Mouse (Mus musculus) hindbrain, embryonic 11.5 days (tissue): ENCODE results near the gene Tpo. TPM values are rescaled to one million over a fixed set of nuclear protein-coding genes. Genes with fewer than 3 reads are reported as not detected.
A peak's percentile ranks its signal among the peaks of the same experiment; 100 is the strongest.

Source experiments
- ATAC-seq: fragments of 200-750 bp; cut with Nextera tagmentation; 2 replicates; pipeline ENCODE4 v1.8.0; 2017; ENCODE audit warnings: mild to moderate bottlenecking, moderate TSS enrichment, moderate library complexity; ENCODE audit not compliant: low FRiP score
- DNase-seq: peaks from one replicate; pipeline ENCODE4 v3.0.0-alpha.2; 2015; ENCODE audit warnings: low spot score
- H3K27ac ChIP-seq: fragments of 300-500 bp; sonication (generic); 2 replicates; pipeline ENCODE4 v1.5.1; 2014; ENCODE audit warnings: mild to moderate bottlenecking, low read depth, low read length
- H3K27me3 ChIP-seq: fragments of 300-500 bp; sonication (generic); 2 replicates; pipeline ENCODE4 v1.6.1; 2014; ENCODE audit warnings: mild to moderate bottlenecking, low read length, moderate library complexity, mixed read lengths; ENCODE audit not compliant: control insufficient read depth, insufficient read depth
- H3K36me3 ChIP-seq: fragments of 300-500 bp; sonication (generic); 2 replicates; pipeline ENCODE4 v1.6.1; 2014; ENCODE audit warnings: mild to moderate bottlenecking, low read length, moderate library complexity, mixed read lengths; ENCODE audit not compliant: control insufficient read depth, insufficient read depth
- H3K4me1 ChIP-seq: fragments of 300-500 bp; sonication (generic); replicated peaks from 2 replicates; pipeline ENCODE4 v1.6.1; 2014; ENCODE audit warnings: low read length, mixed read lengths; ENCODE audit not compliant: control insufficient read depth, insufficient read depth
- H3K4me2 ChIP-seq: fragments of 300-500 bp; sonication (generic); replicated peaks from 2 replicates; pipeline ENCODE4 v1.6.1; 2014; ENCODE audit warnings: mild to moderate bottlenecking, low read depth, low read length
- H3K4me3 ChIP-seq: fragments of 300-500 bp; sonication (generic); 2 replicates; pipeline ENCODE4 v1.5.1; 2014; ENCODE audit warnings: low read depth, low read length
- H3K9ac ChIP-seq: fragments of 300-500 bp; sonication (generic); 2 replicates; pipeline ENCODE4 v1.6.1; 2014; ENCODE audit warnings: low read depth, low read length
- H3K9me3 ChIP-seq: fragments of 300-500 bp; sonication (generic); 2 replicates; pipeline ENCODE4 v1.6.1; 2016; ENCODE audit warnings: low read length; ENCODE audit not compliant: control insufficient read depth
- WGBS: fragments of 180-500 bp; shearing (Covaris S2); extraction: QIAGEN DNeasy Blood & Tissue Kit; methylation state at CpG from one replicate; pipeline ENCODE4 v1.1.7; 2014; 5-methylcytosine and 5-hydroxymethylcytosine counted together
- polyA plus RNA-seq: library from polyadenylated mRNA; unstranded; fragments of >200 nt; fragmentation: Nextera tagmentation; extraction: Ambion mirVana; gene quantifications from 2 replicates; pipeline ENCODE4 v1.2.1, GENCODE M21; 2014

Gene Tpo
- polyA plus RNA-seq, 1 experiment from 2014 or later, result not detected

GRCm38 (mm10) chr12:30160475-30160874, 28.1 kb upstream of the Tpo start:
- Histone ChIP-seq H3K9ac (no peak overlapping the region), H3K4me3 (no peak overlapping the region), H3K36me3 (no peaks in the 10 kb centered on the region), H3K27ac (no peak overlapping the region), H3K9me3 (no peaks in the 10 kb centered on the region), H3K4me1 (no peaks in the 10 kb centered on the region), H3K4me2 (no peak overlapping the region), H3K27me3 (no peaks in the 10 kb centered on the region)
- ATAC-seq (no peak), DNase-seq (no peak)
- WGBS, result 81% methylated on average over 3 of the region's 3 CpGs

- DNase-seq, result no peak
Measured at GRCm38 (mm10) chr12:30159788-30160187, 27.4 kb upstream of the Tpo start.

GRCm38 (mm10) chr12:30154079-30154673, 21.8 kb upstream of the Tpo start:
- DNase-seq, result no peak

More at GRCm38 (mm10) chr12:30159788-30160187, 27.4 kb upstream of the Tpo start:
- H3K9me3 ChIP-seq, result no peaks in the 10 kb centered on the region
- no peaks in the 10 kb centered on the region for H3K36me3 ChIP-seq
- no peak overlapping the region for H3K4me3 ChIP-seq
- H3K9ac ChIP-seq, result no peak overlapping the region
- no peak for ATAC-seq
- H3K4me2 ChIP-seq, result no peak overlapping the region
- WGBS, result 89% methylated on average over 8 of the region's 8 CpGs
- no peak overlapping the region for H3K27ac ChIP-seq
- H3K4me1 ChIP-seq, result no peaks in the 10 kb centered on the region
- H3K27me3 ChIP-seq, result no peaks in the 10 kb centered on the region

GRCm38 (mm10) chr12:30142085-30142484, 9.7 kb upstream of the Tpo start:
- H3K36me3 ChIP-seq, result no peaks in the 10 kb centered on the region
- ATAC-seq, result no peak
- H3K27ac ChIP-seq, result no peak overlapping the region
- no peak overlapping the region for H3K4me3 ChIP-seq
- no peaks in the 10 kb centered on the region for H3K9me3 ChIP-seq
- 68% methylated on average over 3 of the region's 3 CpGs for WGBS
- H3K4me1 ChIP-seq, result no peaks in the 10 kb centered on the region
- H3K27me3 ChIP-seq, result no peaks in the 10 kb centered on the region
- no peak overlapping the region for H3K4me2 ChIP-seq
- no peak overlapping the region for H3K9ac ChIP-seq
- no peak for DNase-seq

More at GRCm38 (mm10) chr12:30154079-30154673, 21.8 kb upstream of the Tpo start:
- no peak for ATAC-seq
- Histone ChIP-seq H3K27ac (no peak overlapping the region), H3K4me1 (no peaks in the 10 kb centered on the region), H3K4me2 (no peak overlapping the region), H3K4me3 (no peak overlapping the region), H3K9ac (no peak overlapping the region), H3K36me3 (no peaks in the 10 kb centered on the region), H3K27me3 (no peaks in the 10 kb centered on the region), H3K9me3 (no peaks in the 10 kb centered on the region)
- WGBS, result 68% methylated on average over 7 of the region's 7 CpGs

GRCm38 (mm10) chr12:30129411-30129716, 3.1 kb downstream of the Tpo start:
- H3K27me3 ChIP-seq, result no peaks in the 10 kb centered on the region
- H3K36me3 ChIP-seq, result no peaks in the 10 kb centered on the region
- no peak overlapping the region for H3K4me3 ChIP-seq
- H3K27ac ChIP-seq, result no peak overlapping the region
- ATAC-seq (no peak), DNase-seq (no peak)
- WGBS, result 84% methylated on average over 6 of the region's 6 CpGs
- H3K4me2 ChIP-seq, result no peak overlapping the region
- no peaks in the 10 kb centered on the region for H3K4me1 ChIP-seq
- no peak overlapping the region for H3K9ac ChIP-seq
- H3K9me3 ChIP-seq, result no peaks in the 10 kb centered on the region

- H3K27ac ChIP-seq, result no peak overlapping the region
- whole genome bisulfite sequencing, result 61% methylated on average over 7 of the region's 7 CpGs
Measured at GRCm38 (mm10) chr12:30128561-30129410, 3.6 kb downstream of the Tpo start.

GRCm38 (mm10) chr12:30122347-30122746, 10.1 kb downstream of the Tpo start:
- ATAC-seq (no peak), DNase-seq (no peak)
- Histone ChIP-seq H3K27ac (no peak overlapping the region), H3K4me1 (no peaks in the 10 kb centered on the region), H3K9ac (no peak overlapping the region), H3K27me3 (no peaks in the 10 kb centered on the region), H3K4me3 (no peak overlapping the region), H3K4me2 (no peak overlapping the region), H3K9me3 (no peaks in the 10 kb centered on the region), H3K36me3 (no peaks in the 10 kb centered on the region)
- 86% methylated on average over 7 of the region's 7 CpGs for WGBS

More at GRCm38 (mm10) chr12:30128561-30129410, 3.6 kb downstream of the Tpo start:
- Histone ChIP-seq H3K36me3 (no peaks in the 10 kb centered on the region), H3K4me3 (no peak overlapping the region), H3K9me3 (no peaks in the 10 kb centered on the region), H3K4me1 (no peaks in the 10 kb centered on the region), H3K9ac (no peak overlapping the region), H3K27me3 (no peaks in the 10 kb centered on the region), H3K4me2 (no peak overlapping the region)
- ATAC-seq, result peak; percentile 43; the same call in 1 of the 2 replicates
- DNase-seq, result peak; percentile 75

- Histone ChIP-seq H3K9me3 (no peaks in the 10 kb centered on the region), H3K4me3 (no peak overlapping the region), H3K4me1 (no peaks in the 10 kb centered on the region), H3K27me3 (no peaks in the 10 kb centered on the region), H3K27ac (no peak overlapping the region), H3K9ac (no peak overlapping the region), H3K36me3 (no peaks in the 10 kb centered on the region), H3K4me2 (no peak overlapping the region)
- ATAC-seq, result no peak
- no peak for DNase-seq
- WGBS, result 94% methylated on average over 2 of the region's 2 CpGs
Measured at GRCm38 (mm10) chr12:30112271-30112670, 20.2 kb downstream of the Tpo start.
